Mouse (Mus musculus) limb, embryonic 14.5 days (tissue): ENCODE measurements around the gene Tuft1. TPM values are rescaled to one million over a fixed set of nuclear protein-coding genes. Genes with fewer than 3 reads are reported as not detected.

Experiments used
- ATAC-seq: fragments of 200-750 bp; cut with Nextera tagmentation; 2 replicates; pipeline ENCODE4 v1.8.0; 2017; ENCODE audit warnings: low read depth, moderate number of reproducible peaks, moderate TSS enrichment; ENCODE audit not compliant: low FRiP score
- DNase-seq: peaks from one replicate; pipeline ENCODE4 v3.0.0-alpha.2; 2015; ENCODE audit warnings: low spot score
- H3K27ac ChIP-seq: fragments of 300-500 bp; sonication (generic); replicated peaks from 2 replicates; pipeline ENCODE4 v1.5.1; 2014; ENCODE audit warnings: low read depth, mild to moderate bottlenecking, low read length, moderate library complexity, mixed read lengths
- H3K27me3 ChIP-seq: fragments of 300-500 bp; sonication (generic); 2 replicates; pipeline ENCODE4 v1.6.1; 2014; ENCODE audit warnings: low read length, mixed read lengths; ENCODE audit not compliant: control insufficient read depth, insufficient read depth
- H3K36me3 ChIP-seq: fragments of 300-500 bp; sonication (generic); 2 replicates; pipeline ENCODE4 v1.6.1; 2014; ENCODE audit warnings: mild to moderate bottlenecking, low read length, moderate library complexity, mixed read lengths; ENCODE audit not compliant: control insufficient read depth, insufficient read depth
- H3K4me1 ChIP-seq: fragments of 300-500 bp; sonication (generic); 2 replicates; pipeline ENCODE4 v1.6.1; 2014; ENCODE audit warnings: antibody characterized with exemption, low read length, mixed read lengths; ENCODE audit not compliant: control insufficient read depth, insufficient read depth
- H3K4me2 ChIP-seq: fragments of 300-500 bp; sonication (generic); replicated peaks from 2 replicates; pipeline ENCODE4 v1.6.1; 2014; ENCODE audit warnings: low read depth, mild to moderate bottlenecking, low read length, moderate library complexity; ENCODE audit not compliant: severe bottlenecking
- H3K4me3 ChIP-seq: fragments of 300-500 bp; sonication (generic); replicated peaks from 2 replicates; pipeline ENCODE4 v1.5.1; 2014; ENCODE audit warnings: low read length
- H3K9ac ChIP-seq: fragments of 300-500 bp; sonication (generic); 2 replicates; pipeline ENCODE4 v1.6.1; 2014; ENCODE audit warnings: mild to moderate bottlenecking, low read depth, low read length, moderate library complexity; ENCODE audit not compliant: severe bottlenecking
- H3K9me3 ChIP-seq: fragments of 300-500 bp; sonication (generic); 2 replicates; pipeline ENCODE4 v1.6.1; 2016; ENCODE audit warnings: low read length; ENCODE audit not compliant: control insufficient read depth
- POLR2A ChIP-seq: fragments of 200-500 bp; IDR thresholded peaks from 2 replicates; pipeline ENCODE4 v1.8.0; 2012; ENCODE audit warnings: inconsistent platforms, mild to moderate bottlenecking, moderate library complexity, borderline replicate concordance; ENCODE audit not compliant: insufficient read depth, insufficient read length; ENCODE audit errors: extremely low read depth
- WGBS: fragments of 180-500 bp; shearing (Covaris S2); extraction: QIAGEN DNeasy Blood & Tissue Kit; methylation state at CpG from one replicate; pipeline ENCODE4 v1.1.7; 2014; 5-methylcytosine and 5-hydroxymethylcytosine counted together
- polyA plus RNA-seq, 2 experiments: library from polyadenylated mRNA; depleted of rRNA in 1 of 2; stranded (reverse) in 1 of 2; unstranded in 1 of 2; fragments of >200 nt; fragmentation: Nextera tagmentation in 1 of 2; extraction: Ambion mirVana in 1 of 2; gene quantifications; 2 replicates each; pipeline versions ENCODE4 v1.2.1 to v1.2.3; 2012 to 2014

The Tuft1 gene
- polyA plus RNA-seq, 2 experiments, result 11.9 to 19.1 TPM

GRCm38 (mm10) chr3:94610581-94610980 lies 48.1 kb downstream of the Tuft1 start:
- Histone ChIP-seq H3K4me2 (no peak overlapping the region), H3K4me1 (peaks cover 12% of the 10 kb centered on the region), H3K9ac (no peak overlapping the region), H3K36me3 (no peaks in the 10 kb centered on the region), H3K4me3 (no peak overlapping the region), H3K9me3 (no peaks in the 10 kb centered on the region), H3K27ac (peak overlapping the region; percentile 34; the same call in 1 of the 2 replicates), H3K27me3 (no peaks in the 10 kb centered on the region)
- 69% methylated on average over 2 of the region's 2 CpGs for WGBS
- ATAC-seq (no peak), DNase-seq (peak; percentile 40)
- TF ChIP-seq POLR2A, result no peak

DNA sequence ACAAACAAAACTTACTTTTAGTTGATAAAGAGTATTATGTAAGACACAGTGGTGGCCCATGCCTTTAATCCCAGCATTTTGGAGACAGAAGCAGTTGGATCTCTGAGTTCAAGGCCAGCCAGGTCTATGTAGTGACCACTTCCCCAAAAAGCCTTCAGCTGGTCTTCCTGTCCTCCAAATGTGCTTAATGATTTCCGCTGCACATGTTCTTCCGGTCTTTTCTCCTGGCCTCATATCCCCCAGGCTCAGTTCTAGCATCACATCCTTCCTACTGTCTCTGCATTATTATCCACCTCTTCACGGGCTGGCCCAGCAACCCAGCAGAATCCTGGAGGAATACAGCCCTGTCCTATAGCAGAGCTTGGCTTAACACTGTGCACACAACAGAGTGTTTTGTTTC lies 49.1 kb downstream of the Tuft1 start:
- 96% methylated on average over 3 of the region's 3 CpGs for WGBS
- Histone ChIP-seq H3K9me3 (no peaks in the 10 kb centered on the region), H3K27me3 (no peaks in the 10 kb centered on the region), H3K27ac (no peak overlapping the region), H3K4me3 (no peak overlapping the region), H3K4me1 (peaks cover 12% of the 10 kb centered on the region), H3K36me3 (no peaks in the 10 kb centered on the region), H3K4me2 (no peak overlapping the region), H3K9ac (no peak overlapping the region)
- DNase-seq (no peak), ATAC-seq (no peak)
- no peak for TF ChIP-seq POLR2A

- Histone ChIP-seq H3K4me3 (no peak overlapping the region), H3K27me3 (no peaks in the 10 kb centered on the region), H3K4me1 (no peaks in the 10 kb centered on the region), H3K9me3 (no peaks in the 10 kb centered on the region), H3K27ac (no peak overlapping the region), H3K36me3 (no peaks in the 10 kb centered on the region), H3K9ac (no peak overlapping the region), H3K4me2 (no peak overlapping the region)
- DNase-seq, result peak; percentile 75
- no peak for TF ChIP-seq POLR2A
- peak; percentile 70; the same call in 1 of the 2 replicates for ATAC-seq
- WGBS, result 0% methylated on average over 4 of the region's 4 CpGs
Measured at GRCm38 (mm10) chr3:94601959-94602358, 56.7 kb downstream of the Tuft1 start.

DNA sequence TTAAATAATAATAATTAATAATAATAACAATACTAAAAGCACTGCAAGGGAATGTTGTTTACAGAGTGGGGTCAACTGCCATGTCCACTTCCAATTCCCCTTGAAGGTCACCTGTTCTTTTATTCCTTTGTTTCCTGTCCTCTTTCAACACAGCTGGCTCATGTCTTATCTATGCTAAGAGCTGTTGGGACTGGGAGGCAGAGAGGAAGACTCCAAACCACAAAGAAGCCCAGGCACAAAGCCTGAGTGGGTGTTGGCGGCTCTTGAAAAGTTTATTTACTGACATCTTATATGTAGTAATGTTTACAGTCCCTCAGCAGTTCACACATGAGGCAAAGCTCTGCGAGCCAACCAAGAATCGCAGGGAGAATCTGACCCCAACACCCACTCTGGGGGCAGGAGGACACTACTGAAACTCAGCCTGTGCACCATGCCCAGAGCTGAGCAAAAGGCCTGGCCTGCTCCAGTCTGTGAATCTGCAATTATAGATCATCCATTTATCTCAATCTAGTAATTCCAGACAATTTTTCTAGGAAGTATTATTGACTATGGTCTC lies 61.4 kb downstream of the Tuft1 start:
- no peaks in the 10 kb centered on the region for H3K27me3 ChIP-seq
- no peaks in the 10 kb centered on the region for H3K4me1 ChIP-seq
- H3K4me2 ChIP-seq, result no peak overlapping the region
- H3K36me3 ChIP-seq, result no peaks in the 10 kb centered on the region
- DNase-seq (no peak), ATAC-seq (no peak)
- H3K9me3 ChIP-seq, result no peaks in the 10 kb centered on the region
- no peak overlapping the region for H3K9ac ChIP-seq
- no peak overlapping the region for H3K4me3 ChIP-seq
- H3K27ac ChIP-seq, result no peak overlapping the region
- 82% methylated on average over 3 of the region's 3 CpGs for WGBS
- TF ChIP-seq POLR2A, result no peak

GRCm38 (mm10) chr3:94595871-94596287 lies 62.8 kb downstream of the Tuft1 start:
- TF ChIP-seq POLR2A, result no peak
- ATAC-seq (no peak), DNase-seq (no peak)
- Histone ChIP-seq H3K4me3 (no peak overlapping the region), H3K9ac (no peak overlapping the region), H3K27ac (no peak overlapping the region), H3K27me3 (no peaks in the 10 kb centered on the region), H3K4me2 (no peak overlapping the region), H3K4me1 (no peaks in the 10 kb centered on the region), H3K36me3 (no peaks in the 10 kb centered on the region), H3K9me3 (no peaks in the 10 kb centered on the region)
- 92% methylated on average over 6 of the region's 6 CpGs for WGBS
